Mouse (Mus musculus) heart, adult 11 months (tissue): Measurements from ENCODE around the gene Atg7.
A peak's percentile ranks its signal among the peaks of the same experiment; 100 is the strongest.
"Not testable (repeated sequence)": the region's sequence is repeated elsewhere in the genome, so short reads cannot be mapped to it uniquely, and the experiment has no call there.

Experiments used
- DNase-seq: peaks from one replicate; pipeline ENCODE4 v3.0.0; 2022

Atg7 gene

GRCm38 (mm10) chr6:114642601-114643528 lies at the start of gene Atg7:
Gene Atg7, plus strand, starts transcription at chr6:114643097.
- peak; percentile 99 for DNase-seq

GRCm38 (mm10) chr6:114614076-114614475 lies 28.8 kb upstream of the Atg7 start:
- DNase-seq: peak; percentile 94

DNA sequence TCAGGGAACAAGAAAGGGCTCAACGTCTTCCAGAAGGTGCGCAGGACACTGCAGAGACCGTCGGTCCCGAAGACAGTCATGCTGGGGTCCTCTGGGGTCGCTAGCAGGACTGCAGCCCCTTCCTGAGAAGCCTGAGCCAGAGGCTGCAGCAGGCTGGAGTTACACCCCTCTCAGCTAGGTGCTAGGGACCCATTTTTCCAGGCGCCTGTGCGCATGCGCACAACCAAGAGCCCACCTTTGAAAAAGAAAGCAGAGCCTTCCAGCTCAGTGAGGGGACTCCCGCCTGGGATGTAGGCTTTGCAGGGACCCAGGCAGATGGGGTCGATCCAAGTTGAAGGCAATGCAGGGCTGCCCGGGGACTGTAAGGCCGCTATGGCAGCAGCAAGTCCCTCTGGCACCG lies 9.0 kb upstream of the Atg7 start:
- not testable (repeated sequence) for DNase-seq

DNA sequence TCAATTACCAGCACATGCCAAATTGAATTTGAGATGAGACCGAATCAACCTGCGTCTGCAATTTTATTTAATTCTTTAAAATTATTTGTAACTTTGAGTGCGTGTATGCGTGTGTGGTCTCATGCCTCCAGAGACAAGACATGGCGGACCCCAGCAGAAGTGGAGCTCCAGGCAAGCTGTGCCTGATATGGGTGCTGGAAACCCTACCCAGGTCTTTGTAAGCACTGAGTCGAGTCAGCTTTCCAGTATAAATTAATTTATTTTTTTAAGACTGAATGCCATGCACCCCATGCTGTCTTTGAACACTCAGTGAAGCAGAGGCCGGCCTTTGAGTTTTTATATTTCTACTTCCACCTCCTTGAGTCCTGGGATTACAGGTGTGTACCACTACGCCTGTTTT lies 819 bp downstream of the Atg7 start:
- DNase-seq: peak; percentile 77

GRCm38 (mm10) chr6:114644531-114644930 lies 1.6 kb downstream of the Atg7 start:
- DNase-seq: peak; percentile 88

DNA sequence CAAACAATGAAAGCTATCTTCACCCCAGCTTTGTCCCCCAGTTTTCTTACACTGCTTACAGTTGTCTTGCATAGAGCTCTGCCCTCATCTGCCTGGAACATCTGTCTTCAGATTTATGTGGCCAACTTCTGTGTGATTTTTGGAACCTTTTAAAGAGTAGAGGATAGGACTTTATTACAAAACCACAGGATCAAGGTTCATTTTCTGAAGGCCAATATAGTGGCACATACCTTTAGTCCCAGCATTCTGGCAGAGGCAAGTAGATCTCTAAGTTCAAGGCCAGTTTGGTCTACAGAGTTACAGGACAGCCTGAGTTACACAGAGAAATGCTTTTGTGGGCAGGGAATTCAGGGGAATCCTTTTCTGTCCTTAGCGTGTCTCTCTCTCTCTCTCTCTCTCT lies 3.3 kb downstream of the Atg7 start:
- DNase-seq: peak; percentile 17

- DNase-seq: peak; percentile 89
Measured at GRCm38 (mm10) chr6:114647011-114647410, 4.1 kb downstream of the Atg7 start.

- DNase-seq: peak; percentile 83
Measured at GRCm38 (mm10) chr6:114648352-114649030, 5.6 kb downstream of the Atg7 start.

DNA sequence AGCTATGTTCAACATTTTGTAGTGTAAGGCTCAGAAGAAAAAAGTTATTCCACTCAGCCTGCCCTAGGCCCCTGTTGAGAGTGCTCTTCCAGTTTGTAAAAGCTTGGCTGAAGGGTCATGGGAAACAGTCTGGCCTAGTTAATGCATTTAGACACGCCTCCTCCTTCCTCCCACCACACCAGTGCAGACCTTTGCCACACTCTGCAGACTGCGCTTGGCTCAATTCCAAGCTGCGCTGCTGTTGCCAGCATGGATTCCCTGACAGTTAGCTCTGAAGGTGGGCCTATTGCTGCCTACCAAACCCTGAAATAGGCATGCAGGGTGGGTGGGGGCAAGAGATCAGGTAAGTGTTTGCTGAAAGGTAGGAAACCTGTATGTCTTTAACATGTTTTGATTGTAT lies 9.3 kb downstream of the Atg7 start:
- peak; percentile 82 for DNase-seq

GRCm38 (mm10) chr6:114656826-114657600 lies 14.1 kb downstream of the Atg7 start:
- DNase-seq: peak; percentile 85

DNA sequence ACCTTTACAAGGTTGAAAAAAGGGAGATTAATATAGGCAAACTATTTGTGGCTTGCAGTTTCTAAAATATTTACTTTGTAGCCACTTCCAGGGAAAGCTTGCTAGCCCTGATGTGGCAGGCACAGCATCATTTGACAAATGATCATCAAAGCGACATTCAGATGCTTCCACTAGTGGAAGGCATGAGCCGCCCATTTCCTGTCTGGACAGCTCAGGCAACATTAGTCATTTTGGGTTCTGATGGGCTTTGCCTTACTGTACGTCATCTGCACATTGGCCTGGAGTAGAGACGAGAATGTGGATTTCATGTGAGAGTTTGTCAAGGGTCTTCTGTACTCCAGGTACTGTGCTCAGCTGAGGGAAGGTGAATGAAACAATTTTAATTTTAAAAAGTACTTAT lies 14.9 kb downstream of the Atg7 start:
- peak; percentile 76 for DNase-seq

- peak; percentile 93 for DNase-seq
Measured at GRCm38 (mm10) chr6:114659278-114659991, 16.5 kb downstream of the Atg7 start.

- peak; percentile 95 for DNase-seq
Measured at GRCm38 (mm10) chr6:114659992-114660800, 17.3 kb downstream of the Atg7 start.

DNA sequence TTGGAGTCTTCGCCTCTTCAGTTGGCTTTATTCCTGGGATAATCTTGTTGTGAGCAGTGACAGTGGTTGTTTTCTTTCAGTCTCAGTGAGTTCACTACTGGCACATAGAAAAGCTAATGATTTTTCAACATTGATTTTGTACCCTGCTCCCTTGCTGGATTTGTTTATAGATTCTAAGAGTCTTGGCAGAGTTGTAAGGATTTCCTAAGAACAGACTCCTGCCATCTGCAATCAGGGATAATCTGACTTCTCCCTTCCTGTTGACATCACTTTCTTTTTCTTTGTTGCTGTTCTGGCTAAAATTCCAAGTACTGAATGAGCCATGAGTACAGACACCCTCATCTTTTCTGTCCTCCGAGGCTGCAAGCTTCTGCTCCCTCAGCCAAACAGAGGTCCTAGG lies 20.8 kb downstream of the Atg7 start:
- DNase-seq: no peak

DNA sequence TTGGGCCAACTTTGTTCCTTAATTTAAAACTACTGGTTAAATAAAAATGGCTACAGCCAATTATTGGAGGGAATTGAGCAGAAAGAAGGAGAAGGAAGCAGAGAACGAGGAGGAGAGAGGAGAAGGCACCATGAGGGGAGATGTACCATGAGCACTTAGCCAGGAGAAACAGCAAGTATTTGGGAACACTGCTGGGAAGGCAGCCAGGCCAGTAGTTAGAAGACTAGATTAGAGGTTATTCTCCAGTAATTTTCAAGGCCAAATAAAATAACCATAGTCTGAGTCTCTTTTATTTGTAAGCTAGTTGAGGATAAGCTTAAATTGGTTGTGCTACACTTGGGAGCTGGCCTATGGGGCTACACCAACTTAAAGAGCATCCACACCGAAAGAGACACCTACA lies 21.8 kb downstream of the Atg7 start:
- no peak for DNase-seq

DNA sequence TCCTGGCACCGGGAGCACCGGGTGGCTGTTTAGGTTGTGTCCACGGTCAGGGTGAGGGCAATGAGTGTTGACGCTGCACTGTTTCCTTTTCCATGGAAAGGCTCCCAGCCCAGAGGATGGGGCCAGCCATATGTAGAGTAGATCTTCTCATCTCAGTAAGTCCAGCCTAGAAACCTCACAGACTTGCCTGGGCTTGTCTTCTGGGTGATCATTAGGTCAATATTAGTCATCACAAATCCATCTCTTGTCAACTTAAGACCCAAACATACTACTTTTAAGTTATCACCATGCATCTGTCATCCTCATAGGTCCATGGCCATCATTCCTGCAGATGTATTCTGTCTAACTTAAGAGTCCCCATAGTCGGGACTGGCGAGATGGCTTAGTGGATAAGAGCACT lies 24.6 kb downstream of the Atg7 start:
- no peak for DNase-seq

GRCm38 (mm10) chr6:114674771-114675170 lies 31.9 kb downstream of the Atg7 start:
- no peak for DNase-seq

- DNase-seq: no peak
Measured at GRCm38 (mm10) chr6:114676091-114676490, 33.2 kb downstream of the Atg7 start.

DNA sequence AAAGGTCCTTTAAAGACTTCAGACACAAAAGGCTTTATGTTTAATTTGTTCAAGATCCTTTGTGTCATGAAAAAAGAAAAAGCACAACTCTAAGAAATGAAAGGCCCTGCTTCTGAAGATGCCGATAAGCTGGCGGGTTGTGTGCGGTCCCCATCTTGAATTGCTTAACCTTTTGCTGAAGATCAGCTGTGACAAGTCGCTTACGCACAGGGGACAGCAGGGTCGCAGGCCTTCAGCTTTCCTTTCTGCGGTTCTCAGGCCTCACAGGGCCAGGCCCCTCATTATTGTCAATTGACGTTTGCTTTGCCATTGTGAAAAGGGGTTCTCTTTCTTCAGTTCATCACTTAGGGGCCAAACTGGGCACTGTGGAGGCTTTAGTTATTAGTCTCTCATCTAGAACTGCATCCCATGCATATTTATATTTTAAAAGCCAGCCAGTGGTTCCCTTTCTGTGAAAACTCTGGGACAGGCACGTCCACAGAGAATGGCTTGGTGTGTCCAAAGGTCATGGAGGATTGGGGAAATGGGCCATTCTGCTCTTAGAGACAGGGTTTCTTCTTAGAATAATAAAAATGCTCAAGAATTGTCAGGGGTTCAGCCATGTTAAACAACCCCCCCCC lies 39.3 kb downstream of the Atg7 start:
- DNase-seq: no peak

- no peak for DNase-seq
Measured at GRCm38 (mm10) chr6:114683741-114684140, 40.8 kb downstream of the Atg7 start.

DNA sequence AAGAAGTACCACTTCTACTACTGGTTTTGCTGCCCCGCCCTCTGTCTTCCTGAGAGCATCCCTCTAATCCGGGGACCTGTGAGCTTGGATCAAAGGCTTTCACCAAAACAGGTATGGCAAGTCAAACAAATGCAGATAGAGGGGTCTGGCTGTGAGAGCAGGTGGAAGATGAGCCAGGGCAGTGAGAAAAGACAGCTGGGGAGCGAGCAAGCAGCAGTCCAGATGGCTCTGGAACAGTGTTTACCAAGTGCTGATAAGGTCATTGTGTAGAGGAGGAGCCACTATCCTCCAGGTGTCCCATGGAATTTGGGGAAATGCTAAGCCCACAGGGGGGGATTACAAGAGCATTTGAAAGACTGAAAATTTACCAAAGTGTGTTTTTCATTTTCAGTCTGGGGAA lies 41.5 kb downstream of the Atg7 start:
- DNase-seq: no peak
